Mouse (Mus musculus): ENCODE results near the gene Oxgr1. TPM values are rescaled to one million over a fixed set of nuclear protein-coding genes. Genes with fewer than 3 reads are reported as not detected.

Oxgr1 gene
- polyA plus RNA-seq (2016; fragmentation: Nextera tagmentation; extraction: Ambion mirVana), result not detected in 2 replicates

DNA sequence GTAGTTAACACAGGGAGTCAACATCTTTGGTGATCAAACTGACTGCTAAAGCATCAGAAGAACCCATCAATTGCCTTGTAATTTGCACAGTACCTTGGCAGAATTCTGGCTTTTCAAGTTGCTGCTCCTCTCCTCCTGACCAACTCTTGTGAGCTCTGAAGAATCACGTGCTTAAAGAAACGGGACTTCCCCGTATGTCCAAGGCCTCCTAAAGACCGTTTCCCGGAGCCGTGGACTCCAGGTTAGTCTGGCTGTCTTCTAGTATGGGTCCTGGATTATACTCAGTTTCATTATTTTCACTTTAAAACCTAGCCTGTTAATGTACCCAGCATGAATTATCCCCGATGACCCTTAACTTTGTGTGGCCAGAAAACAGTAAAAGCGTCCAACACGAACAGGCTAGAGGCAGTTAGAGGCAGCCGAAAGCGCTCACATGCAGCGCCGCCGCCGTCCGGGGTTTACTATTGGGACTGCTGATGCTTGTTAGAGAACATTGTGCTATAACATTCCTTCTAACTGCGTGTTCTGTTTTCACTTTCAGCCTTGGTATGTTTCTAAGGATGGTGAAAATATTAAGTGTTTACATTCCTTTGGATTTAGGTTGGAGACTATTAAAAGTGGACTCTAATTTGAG is at the start of gene Oxgr1:
TSS of gene Oxgr1 (minus strand) at position 249 of the 634 bp plus-strand sequence.
- Histone ChIP-seq H3K9me3 (no peaks in the 10 kb centered on the region), H3K27ac (no peak within 1 kb of the TSS), H3K27me3 (ENCODE audit: poor library complexity, severe bottlenecking) (no peaks in the 10 kb centered on the region), H3K4me3 (no peak within 1 kb of the TSS), H3K36me3 (replicated peaks) (no peaks in the 10 kb centered on the region), H3K4me1 (no peaks in the 10 kb centered on the region)
- no peak for DNase-seq (ENCODE audit: extremely low spot score, low spot score)
- 93% methylated on average over 17 of the region's 17 CpGs for WGBS

DNA sequence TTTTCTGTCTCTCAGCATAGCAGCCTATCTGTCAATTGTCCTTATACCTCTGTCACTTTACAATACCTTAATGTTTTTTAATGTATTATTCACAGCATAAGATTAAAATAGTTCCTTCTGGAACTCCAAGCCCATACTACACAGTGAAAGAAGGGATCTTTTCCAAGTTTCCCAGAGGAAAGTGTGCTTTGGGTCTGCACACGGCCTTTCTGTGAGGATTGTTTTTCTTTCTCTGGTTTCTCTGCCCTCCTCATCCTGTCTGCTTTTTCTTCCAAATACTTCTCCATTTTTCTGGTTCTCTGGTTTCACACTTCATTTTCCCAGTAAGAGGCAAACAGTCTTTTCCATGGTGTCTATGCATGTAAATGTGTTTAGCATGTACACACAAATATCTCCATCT is 48.2 kb upstream of the Oxgr1 start:
- H3K36me3 ChIP-seq (replicated peaks), result no peaks in the 10 kb centered on the region
- WGBS, result 52% methylated on average over 1 of the region's 1 CpGs
- DNase-seq (ENCODE audit: extremely low spot score, low spot score), result no peak
- H3K27ac ChIP-seq, result peak overlapping the region; percentile 57; the same call in 1 of the 2 replicates
- no peaks in the 10 kb centered on the region for H3K9me3 ChIP-seq
- no peak overlapping the region for H3K4me3 ChIP-seq
- no peaks in the 10 kb centered on the region for H3K4me1 ChIP-seq
- H3K27me3 ChIP-seq (ENCODE audit: poor library complexity, severe bottlenecking), result no peaks in the 10 kb centered on the region

DNA sequence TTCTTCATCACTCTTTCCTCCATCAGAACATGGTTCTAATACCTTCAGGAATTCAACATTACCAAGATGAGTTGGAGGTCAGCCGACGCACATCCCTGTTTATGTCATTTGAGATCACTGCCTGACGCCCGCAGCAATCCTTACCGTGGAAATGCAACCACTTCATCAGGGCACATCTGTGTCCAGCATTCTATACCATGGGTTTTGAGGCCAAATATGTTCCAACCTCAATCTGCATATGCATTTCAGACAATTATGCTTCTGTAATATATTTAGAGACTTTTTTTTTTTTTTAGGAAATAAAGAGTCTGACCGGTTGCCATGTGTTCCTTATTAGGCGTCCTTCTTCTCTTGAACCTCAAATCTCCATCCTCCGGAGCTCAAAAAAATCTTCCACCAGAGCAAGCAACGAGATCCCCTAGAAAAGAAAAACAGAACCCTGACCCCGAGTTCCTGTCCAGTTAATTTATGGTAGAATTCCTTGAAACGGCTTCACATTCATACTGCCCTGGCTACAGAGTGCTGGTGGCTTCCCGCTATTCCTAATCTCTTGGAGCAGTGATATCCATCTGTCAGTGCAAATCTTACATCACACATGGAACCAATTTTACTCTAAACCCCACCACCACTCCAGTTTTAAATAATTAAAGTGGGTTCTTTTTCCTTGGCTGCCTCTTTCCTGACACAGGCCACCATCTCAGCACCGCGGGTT is 47.6 kb upstream of the Oxgr1 start:
- no peaks in the 10 kb centered on the region for H3K9me3 ChIP-seq
- DNase-seq (ENCODE audit: extremely low spot score, low spot score), result no peak
- H3K4me1 ChIP-seq, result no peaks in the 10 kb centered on the region
- no peaks in the 10 kb centered on the region for H3K36me3 ChIP-seq (replicated peaks)
- peak overlapping the region; percentile 57; the same call in 1 of the 2 replicates for H3K27ac ChIP-seq
- H3K4me3 ChIP-seq, result no peak overlapping the region
- WGBS, result 68% methylated on average over 14 of the region's 14 CpGs
- no peaks in the 10 kb centered on the region for H3K27me3 ChIP-seq (ENCODE audit: poor library complexity, severe bottlenecking)

DNA sequence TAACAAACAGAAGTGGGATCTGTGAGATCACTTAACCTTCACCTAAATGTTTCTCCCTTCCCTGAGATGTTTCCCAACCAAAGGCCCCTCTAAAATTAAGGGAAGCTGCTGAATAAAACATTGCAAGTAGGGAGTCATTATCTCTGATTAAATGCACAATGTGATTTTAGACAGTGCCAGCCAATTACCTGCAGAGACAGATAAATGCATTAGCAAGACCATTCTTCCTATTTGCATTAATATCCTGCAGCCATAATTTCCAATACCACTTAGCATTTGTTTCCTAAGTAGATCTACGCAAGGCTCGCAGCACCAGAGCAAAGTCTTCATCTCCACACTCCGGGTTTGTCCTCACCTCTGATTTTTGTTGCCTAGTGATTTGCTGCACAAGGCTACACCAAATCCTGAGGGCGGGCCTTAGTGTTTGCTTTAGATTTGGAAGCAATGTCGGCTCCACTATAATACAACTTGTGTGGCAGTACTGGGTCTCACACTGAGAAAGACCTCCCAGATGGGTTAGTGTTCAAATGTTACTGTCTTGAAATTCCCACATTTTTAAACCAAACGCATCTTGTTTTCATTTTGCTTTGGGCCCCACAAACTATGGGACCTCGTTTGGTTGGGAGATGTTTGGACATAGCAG is 46.9 kb upstream of the Oxgr1 start:
- Histone ChIP-seq H3K4me1 (no peaks in the 10 kb centered on the region), H3K27ac (peak overlapping the region; percentile 35; the same call in 1 of the 2 replicates), H3K9me3 (no peaks in the 10 kb centered on the region), H3K36me3 (replicated peaks) (no peaks in the 10 kb centered on the region), H3K4me3 (no peak overlapping the region), H3K27me3 (ENCODE audit: poor library complexity, severe bottlenecking) (no peaks in the 10 kb centered on the region)
- WGBS, result 74% methylated on average over 7 of the region's 7 CpGs
- no peak for DNase-seq (ENCODE audit: extremely low spot score, low spot score)

DNA sequence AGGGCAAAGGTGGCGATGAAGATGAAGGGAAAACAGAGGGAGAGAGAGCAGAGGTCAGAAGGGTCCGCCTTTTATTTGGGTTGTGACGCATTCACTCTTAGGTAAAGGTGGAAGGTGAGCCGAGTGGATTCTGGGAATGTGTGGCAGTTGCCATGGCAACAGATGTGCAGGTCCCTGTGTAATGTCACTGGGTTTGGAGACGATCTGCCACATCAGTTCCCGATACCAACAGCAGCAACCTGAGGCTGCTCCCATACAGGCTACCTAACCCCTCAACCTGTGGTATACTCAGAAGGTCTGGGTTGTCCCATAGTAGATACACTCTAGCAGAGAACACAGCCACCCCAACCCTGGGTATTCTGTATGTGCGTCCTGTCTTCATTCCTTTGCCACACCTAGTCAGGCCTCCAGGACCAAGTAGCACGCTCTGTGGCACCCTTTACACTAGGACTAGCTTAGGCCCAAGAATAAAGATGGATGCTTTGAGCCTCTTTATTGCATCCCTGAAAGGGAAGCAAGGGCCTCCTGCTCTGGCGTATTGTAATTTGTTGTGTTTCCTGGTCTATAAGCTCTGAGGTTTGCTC is 41.9 kb upstream of the Oxgr1 start:
- Histone ChIP-seq H3K4me3 (no peak overlapping the region), H3K9me3 (no peaks in the 10 kb centered on the region), H3K27me3 (ENCODE audit: poor library complexity, severe bottlenecking) (no peaks in the 10 kb centered on the region), H3K4me1 (no peaks in the 10 kb centered on the region), H3K27ac (no peak overlapping the region), H3K36me3 (replicated peaks) (no peaks in the 10 kb centered on the region)
- DNase-seq (ENCODE audit: extremely low spot score, low spot score), result no peak
- WGBS, result 86% methylated on average over 9 of the region's 9 CpGs

DNA sequence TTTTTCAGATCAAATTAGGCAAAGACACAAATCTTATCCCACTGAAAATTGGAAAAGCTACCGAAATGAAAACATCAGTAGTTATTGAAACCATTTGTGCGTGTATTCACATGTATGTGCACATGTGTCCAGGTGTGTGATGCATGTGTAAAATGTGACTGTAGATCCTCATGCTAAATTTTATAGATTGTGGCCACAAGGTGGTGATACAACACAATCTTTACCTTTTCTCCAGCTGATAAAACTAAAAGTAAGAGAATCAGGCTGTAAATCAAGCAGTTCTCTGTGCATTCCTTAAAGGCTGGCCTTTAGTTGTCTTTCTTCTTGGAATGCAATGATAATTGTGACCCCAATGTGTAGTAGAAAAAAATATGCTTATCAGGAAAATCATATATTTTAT is 34.0 kb upstream of the Oxgr1 start:
- Histone ChIP-seq H3K27ac (no peak overlapping the region), H3K27me3 (ENCODE audit: poor library complexity, severe bottlenecking) (no peaks in the 10 kb centered on the region), H3K4me3 (no peak overlapping the region), H3K36me3 (replicated peaks) (no peaks in the 10 kb centered on the region), H3K4me1 (no peaks in the 10 kb centered on the region), H3K9me3 (no peaks in the 10 kb centered on the region)
- DNase-seq (ENCODE audit: extremely low spot score, low spot score), result no peak
- WGBS, result 57% methylated on average over 2 of the region's 2 CpGs

DNA sequence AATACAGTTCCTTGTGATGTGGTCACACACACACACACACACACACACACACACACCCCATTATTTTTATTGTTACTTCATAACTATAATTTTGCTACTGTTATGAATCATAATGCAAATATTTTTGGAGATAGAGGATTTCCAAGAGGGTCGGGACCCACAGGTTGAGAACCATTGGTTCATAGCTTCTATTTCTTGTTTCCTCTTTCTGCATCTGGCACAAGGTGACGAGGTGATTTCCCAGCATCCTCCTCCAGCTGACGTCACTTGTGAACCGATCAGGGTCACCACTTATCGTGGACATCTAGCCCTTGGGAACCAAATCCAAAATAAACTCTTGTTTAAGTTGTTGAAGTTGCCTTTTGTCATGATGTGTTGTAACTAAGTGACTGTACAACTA is 33.5 kb upstream of the Oxgr1 start:
- no peaks in the 10 kb centered on the region for H3K4me1 ChIP-seq
- H3K27me3 ChIP-seq (ENCODE audit: poor library complexity, severe bottlenecking), result no peaks in the 10 kb centered on the region
- H3K36me3 ChIP-seq (replicated peaks), result no peaks in the 10 kb centered on the region
- no peak overlapping the region for H3K4me3 ChIP-seq
- DNase-seq (ENCODE audit: extremely low spot score, low spot score), result no peak
- no peaks in the 10 kb centered on the region for H3K9me3 ChIP-seq
- WGBS, result 86% methylated on average over 5 of the region's 5 CpGs
- H3K27ac ChIP-seq, result no peak overlapping the region

DNA sequence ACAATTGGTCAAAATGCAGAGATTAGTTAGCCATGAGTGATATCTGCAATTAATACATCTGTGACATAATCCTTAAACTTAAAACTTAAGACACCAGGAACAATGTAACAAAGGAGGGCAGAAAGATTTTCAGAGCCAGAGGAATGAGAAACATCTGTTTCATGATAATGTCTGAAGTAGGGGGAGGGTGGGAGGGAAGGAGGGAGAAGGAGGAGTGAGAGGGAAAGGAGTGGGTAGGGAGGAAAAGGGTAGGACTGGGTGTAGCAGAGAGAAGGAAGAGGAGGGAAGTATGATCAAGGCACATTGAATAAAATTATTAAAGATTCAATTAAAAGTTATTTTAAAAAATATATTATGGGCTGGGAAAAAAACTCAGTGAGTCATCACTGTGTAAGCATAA is 32.0 kb upstream of the Oxgr1 start:
- Histone ChIP-seq H3K4me3 (no peak overlapping the region), H3K9me3 (no peaks in the 10 kb centered on the region), H3K27ac (no peak overlapping the region), H3K27me3 (ENCODE audit: poor library complexity, severe bottlenecking) (no peaks in the 10 kb centered on the region), H3K36me3 (replicated peaks) (no peaks in the 10 kb centered on the region), H3K4me1 (no peaks in the 10 kb centered on the region)
- DNase-seq (ENCODE audit: extremely low spot score, low spot score), result no peak

DNA sequence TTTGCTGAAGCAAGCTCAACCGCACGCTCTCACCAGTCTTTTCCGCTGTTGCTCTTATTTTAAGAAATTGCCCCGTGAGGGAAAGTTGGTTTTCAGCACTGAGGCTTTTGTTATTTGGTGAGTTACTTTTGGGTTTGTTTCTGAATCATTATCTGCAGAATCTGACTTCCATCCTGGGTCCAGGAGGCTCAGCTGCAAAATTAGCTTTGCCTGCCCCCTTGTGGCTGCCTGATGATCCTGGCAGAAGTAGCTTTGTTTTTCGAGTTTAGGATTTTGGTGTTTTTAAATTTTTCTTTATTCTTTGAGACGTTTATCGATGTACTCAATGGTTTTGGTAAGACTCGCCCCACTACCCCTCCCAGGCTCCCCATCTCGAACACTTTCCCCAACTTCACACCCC is 18.9 kb upstream of the Oxgr1 start:
- no peak overlapping the region for H3K4me3 ChIP-seq
- no peaks in the 10 kb centered on the region for H3K27me3 ChIP-seq (ENCODE audit: poor library complexity, severe bottlenecking)
- peak; percentile 46 for DNase-seq (ENCODE audit: extremely low spot score, low spot score)
- H3K4me1 ChIP-seq, result no peaks in the 10 kb centered on the region
- 67% methylated on average over 9 of the region's 9 CpGs for WGBS
- no peaks in the 10 kb centered on the region; the same call in 1 of the 2 replicates for H3K9me3 ChIP-seq
- no peak overlapping the region for H3K27ac ChIP-seq
- H3K36me3 ChIP-seq (replicated peaks), result no peaks in the 10 kb centered on the region

DNA sequence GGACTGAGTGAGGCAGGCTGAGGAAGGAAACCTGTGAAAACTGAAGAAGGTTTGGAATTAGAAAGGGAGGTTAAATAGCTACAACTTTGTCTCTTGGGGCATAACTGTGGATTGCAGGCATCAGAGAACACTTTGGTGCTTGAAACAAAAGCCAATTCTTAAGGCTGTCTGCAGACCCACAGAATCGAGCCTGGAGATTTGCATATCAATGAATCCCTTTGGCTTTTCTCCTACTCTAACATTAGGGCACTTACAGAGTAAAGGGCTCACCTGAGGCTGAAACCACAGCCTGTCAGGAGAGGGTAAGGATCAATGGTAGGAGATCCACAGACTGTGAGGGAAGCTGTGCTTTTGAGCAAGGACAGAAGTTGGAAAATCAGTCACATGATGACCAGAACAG is 8.8 kb downstream of the Oxgr1 start:
- WGBS, result 0% methylated on average over 1 of the region's 1 CpGs

DNA sequence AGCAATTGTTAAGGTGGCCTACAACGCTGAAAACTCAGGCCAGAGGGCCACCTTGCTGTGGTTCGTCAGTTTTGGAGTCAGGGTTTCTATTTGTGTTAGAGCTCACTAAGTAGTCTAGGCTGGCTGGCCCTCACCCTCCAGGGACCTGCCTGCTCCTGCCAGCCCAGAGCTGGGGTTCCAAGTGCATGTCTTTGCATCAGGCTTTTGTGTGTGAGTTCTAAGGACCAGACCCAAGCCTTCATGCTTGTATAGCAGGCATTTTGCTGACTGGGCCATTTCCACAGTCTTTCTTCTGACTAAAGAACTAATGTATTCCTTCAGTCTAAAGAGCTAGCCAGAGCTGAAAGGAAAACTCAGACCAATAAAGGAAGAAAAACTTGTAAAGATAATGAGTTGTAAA is 22.3 kb downstream of the Oxgr1 start:
- WGBS, result 78% methylated on average over 2 of the region's 2 CpGs
- no peak for DNase-seq (ENCODE audit: extremely low spot score, low spot score)
- H3K9me3 ChIP-seq, result no peaks in the 10 kb centered on the region
- H3K36me3 ChIP-seq (replicated peaks), result no peaks in the 10 kb centered on the region
- H3K4me3 ChIP-seq, result no peak overlapping the region
- no peaks in the 10 kb centered on the region for H3K27me3 ChIP-seq (ENCODE audit: poor library complexity, severe bottlenecking)
- no peak overlapping the region for H3K27ac ChIP-seq
- H3K4me1 ChIP-seq, result peaks cover 5% of the 10 kb centered on the region; the same call in 1 of the 2 replicates

More for the DNA sequence above, 8.8 kb downstream of the Oxgr1 start:
- no peak for DNase-seq (ENCODE audit: extremely low spot score, low spot score)
- Histone ChIP-seq H3K27ac (no peak overlapping the region), H3K4me3 (no peak overlapping the region), H3K4me1 (peaks cover 6% of the 10 kb centered on the region), H3K9me3 (no peaks in the 10 kb centered on the region), H3K27me3 (ENCODE audit: poor library complexity, severe bottlenecking) (no peaks in the 10 kb centered on the region), H3K36me3 (replicated peaks) (no peaks in the 10 kb centered on the region)

DNA sequence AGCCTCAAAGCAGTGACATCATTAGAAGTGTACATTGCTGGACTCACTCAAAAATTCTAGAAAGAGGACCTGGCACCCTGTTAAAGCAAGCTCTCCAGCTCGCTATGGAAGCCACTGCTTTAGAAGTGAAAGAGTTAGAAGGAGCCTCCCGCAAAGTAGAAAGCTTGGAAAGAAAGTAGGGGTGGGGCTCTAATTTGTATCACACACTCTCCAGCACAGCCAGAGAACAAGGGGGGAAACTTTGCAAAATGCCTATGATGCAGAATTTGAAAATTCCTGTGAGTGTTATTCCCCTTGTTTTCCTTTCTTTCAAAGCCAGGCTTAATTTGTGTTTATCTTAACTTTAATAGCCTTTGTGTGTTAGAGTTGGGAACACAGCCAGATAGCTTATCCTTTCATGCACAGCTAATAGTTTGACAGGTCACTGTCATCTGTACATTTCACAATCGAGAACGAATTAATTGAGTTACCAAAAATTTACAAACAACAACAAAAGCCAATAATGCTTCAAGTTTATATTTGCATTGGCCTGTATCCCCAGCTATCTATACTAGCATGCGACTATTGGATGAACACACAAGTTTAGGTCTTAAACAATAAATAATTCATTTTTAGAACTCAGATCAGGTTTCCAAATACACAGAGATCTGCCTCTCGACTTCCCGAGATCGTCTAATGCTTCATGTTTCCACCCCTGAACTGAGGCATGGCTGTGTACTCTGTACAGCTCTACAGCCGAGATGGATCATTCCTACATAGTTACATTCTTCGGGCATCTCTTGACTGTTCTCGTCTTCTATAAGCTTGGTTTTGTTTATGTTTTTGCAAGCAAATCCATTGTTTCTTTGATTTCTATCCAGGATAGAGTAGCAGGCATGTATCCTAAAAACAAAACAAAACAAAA is 32.0 kb downstream of the Oxgr1 start:
- Histone ChIP-seq H3K4me1 (no peaks in the 10 kb centered on the region), H3K4me3 (no peak overlapping the region), H3K9me3 (no peaks in the 10 kb centered on the region), H3K36me3 (replicated peaks) (no peaks in the 10 kb centered on the region), H3K27me3 (ENCODE audit: poor library complexity, severe bottlenecking) (no peaks in the 10 kb centered on the region), H3K27ac (no peak overlapping the region)
- DNase-seq (ENCODE audit: extremely low spot score, low spot score), result no peak
- 89% methylated on average over 11 of the region's 11 CpGs for WGBS

All from forebrain, embryonic 10.5 days (tissue).